Mouse (Mus musculus) testis, postnatal 10 days (tissue): ENCODE data around the gene Pank3.

Source experiments
- DNase-seq: peaks from one replicate; pipeline ENCODE4 v3.0.0; 2021; ENCODE audit warnings: low spot score

The Pank3 gene

GRCm38 (mm10) chr11:35769188-35769745 lies at the start of gene Pank3:
Gene Pank3 (plus strand): TSS chr11:35769484.
- peak; percentile 94 for DNase-seq

GRCm38 (mm10) chr11:35723876-35724275 lies 45.4 kb upstream of the Pank3 start:
- DNase-seq, result no peak

GRCm38 (mm10) chr11:35726341-35726846 lies 42.9 kb upstream of the Pank3 start:
- DNase-seq, result no peak

GRCm38 (mm10) chr11:35728200-35728599 lies 41.1 kb upstream of the Pank3 start:
- DNase-seq, result no peak

- DNase-seq, result no peak
Observed at GRCm38 (mm10) chr11:35729186-35729585, 40.1 kb upstream of the Pank3 start.

- no peak for DNase-seq
Observed at GRCm38 (mm10) chr11:35732366-35732765, 36.9 kb upstream of the Pank3 start.

GRCm38 (mm10) chr11:35736817-35737216 lies 32.5 kb upstream of the Pank3 start:
- no peak for DNase-seq

GRCm38 (mm10) chr11:35737262-35737661 lies 32.0 kb upstream of the Pank3 start:
- DNase-seq, result no peak

- no peak for DNase-seq
Observed at GRCm38 (mm10) chr11:35738102-35738501, 31.2 kb upstream of the Pank3 start.

GRCm38 (mm10) chr11:35743586-35743985 lies 25.7 kb upstream of the Pank3 start:
- DNase-seq, result no peak

GRCm38 (mm10) chr11:35744571-35744970 lies 24.7 kb upstream of the Pank3 start:
- no peak for DNase-seq

- DNase-seq, result peak; percentile 55
Observed at GRCm38 (mm10) chr11:35750578-35750977, 18.7 kb upstream of the Pank3 start.

GRCm38 (mm10) chr11:35754906-35755418 lies 14.3 kb upstream of the Pank3 start:
- DNase-seq, result no peak

GRCm38 (mm10) chr11:35755546-35755945 lies 13.7 kb upstream of the Pank3 start:
- no peak for DNase-seq

- DNase-seq, result no peak
Observed at GRCm38 (mm10) chr11:35756411-35757303, 12.6 kb upstream of the Pank3 start.

GRCm38 (mm10) chr11:35760001-35760626 lies 9.2 kb upstream of the Pank3 start:
- peak; percentile 48 for DNase-seq

- no peak for DNase-seq
Observed at GRCm38 (mm10) chr11:35760627-35761003, 8.7 kb upstream of the Pank3 start.

GRCm38 (mm10) chr11:35766845-35767244 lies 2.4 kb upstream of the Pank3 start:
- peak; percentile 21 for DNase-seq

- peak; percentile 85 for DNase-seq
Observed at GRCm38 (mm10) chr11:35769746-35770437, 608 bp downstream of the Pank3 start.

- DNase-seq, result peak; percentile 12
Observed at GRCm38 (mm10) chr11:35770741-35771504, 1.6 kb downstream of the Pank3 start.

- DNase-seq, result no peak
Observed at GRCm38 (mm10) chr11:35775606-35776005, 6.3 kb downstream of the Pank3 start.
